Mouse (Mus musculus) cortical plate, adult 2 months (tissue): ENCODE results near the gene Slc7a11.

ENCODE experiments used
- CTCF ChIP-seq: fragments of 200-500 bp; IDR thresholded peaks from 2 replicates; pipeline ENCODE4 v1.5.1; 2011; ENCODE audit warnings: mild to moderate bottlenecking, control low read depth, low read length; ENCODE audit not compliant: insufficient read depth; ENCODE audit errors: extremely low read depth
- POLR2A ChIP-seq: fragments of 200-500 bp; IDR thresholded peaks from 2 replicates; pipeline ENCODE4 v1.6.1; 2011; ENCODE audit warnings: mild to moderate bottlenecking, low read length, control low read depth; ENCODE audit not compliant: insufficient read depth; ENCODE audit errors: extremely low read depth

DNA sequence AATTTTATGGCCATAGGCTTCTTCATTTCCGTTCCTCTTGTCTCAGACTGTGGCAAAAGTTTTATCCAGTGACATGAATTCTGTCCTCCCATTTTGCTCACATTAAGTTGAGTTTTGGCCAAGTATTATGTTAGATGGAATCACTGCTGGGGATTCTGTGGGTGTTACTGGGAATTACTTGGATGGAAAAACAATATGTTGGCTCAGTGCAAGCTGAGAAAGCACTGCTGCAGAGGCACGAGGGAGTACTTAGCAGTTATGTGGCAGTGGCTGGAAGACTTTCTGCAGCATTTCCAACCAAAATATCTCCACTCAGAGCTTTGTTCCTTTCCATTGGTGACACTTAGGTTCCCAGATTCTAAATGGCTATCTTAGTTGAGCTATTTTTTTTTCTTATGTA, 556.1 kb downstream of the Slc7a11 start:
- TF ChIP-seq CTCF (no peak), POLR2A (no peak)
